Mouse (Mus musculus) liver, embryonic 13.5 days (tissue): ENCODE results near the gene Prep. TPM values are rescaled to one million over a fixed set of nuclear protein-coding genes. Genes with fewer than 3 reads are reported as not detected.
"Not testable (repeated sequence)": the region's sequence is repeated elsewhere in the genome, so short reads cannot be mapped to it uniquely, and the experiment has no call there.

Experiments used
- ATAC-seq: fragments of 200-750 bp; cut with Nextera tagmentation; 2 replicates; pipeline ENCODE4 v1.8.0; 2017; ENCODE audit warnings: low read depth, mild to moderate bottlenecking, moderate number of reproducible peaks, moderate library complexity
- DNase-seq: peaks from one replicate; pipeline ENCODE4 v3.0.0; 2022
- H3K27ac ChIP-seq: fragments of 300-500 bp; sonication (generic); 2 replicates; pipeline ENCODE4 v1.5.1; 2015; ENCODE audit warnings: moderate library complexity, mild to moderate bottlenecking, inconsistent platforms
- H3K27me3 ChIP-seq: fragments of 300-500 bp; sonication (generic); 2 replicates; pipeline ENCODE4 v1.6.1; 2015; ENCODE audit warnings: mild to moderate bottlenecking, inconsistent platforms
- H3K36me3 ChIP-seq: fragments of 300-500 bp; sonication (generic); 2 replicates; pipeline ENCODE4 v1.6.1; 2015; ENCODE audit warnings: mild to moderate bottlenecking, inconsistent platforms
- H3K4me1 ChIP-seq: fragments of 300-500 bp; sonication (generic); replicated peaks from 2 replicates; pipeline ENCODE4 v1.6.1; 2015; ENCODE audit warnings: inconsistent platforms
- H3K4me2 ChIP-seq: fragments of 300-500 bp; sonication (generic); 2 replicates; pipeline ENCODE4 v1.6.1; 2015; ENCODE audit warnings: inconsistent platforms, mild to moderate bottlenecking, moderate library complexity
- H3K4me3 ChIP-seq: fragments of 300-500 bp; sonication (generic); replicated peaks from 2 replicates; pipeline ENCODE4 v1.5.1; 2015; ENCODE audit warnings: mild to moderate bottlenecking, inconsistent platforms
- H3K9ac ChIP-seq: fragments of 300-500 bp; sonication (generic); 2 replicates; pipeline ENCODE4 v1.6.1; 2015; ENCODE audit warnings: mild to moderate bottlenecking, inconsistent platforms
- H3K9me3 ChIP-seq: fragments of 300-500 bp; sonication (generic); replicated peaks from 2 replicates; pipeline ENCODE4 v1.6.1; 2016; ENCODE audit warnings: inconsistent platforms
- WGBS: fragments of 180-500 bp; shearing (Covaris S2); methylation state at CpG from one replicate; pipeline ENCODE4 v1.1.7; 2015; ENCODE audit not compliant: insufficient replicate concordance; 5-methylcytosine and 5-hydroxymethylcytosine counted together
- polyA plus RNA-seq: library from polyadenylated mRNA; unstranded; fragments of >200 nt; fragmentation: Nextera tagmentation; extraction: Ambion mirVana; gene quantifications from 2 replicates; pipeline ENCODE4 v1.2.1, GENCODE M21; 2015

The Prep gene
- polyA plus RNA-seq, 1 experiment from 2014 or later = 11.8 TPM

DNA sequence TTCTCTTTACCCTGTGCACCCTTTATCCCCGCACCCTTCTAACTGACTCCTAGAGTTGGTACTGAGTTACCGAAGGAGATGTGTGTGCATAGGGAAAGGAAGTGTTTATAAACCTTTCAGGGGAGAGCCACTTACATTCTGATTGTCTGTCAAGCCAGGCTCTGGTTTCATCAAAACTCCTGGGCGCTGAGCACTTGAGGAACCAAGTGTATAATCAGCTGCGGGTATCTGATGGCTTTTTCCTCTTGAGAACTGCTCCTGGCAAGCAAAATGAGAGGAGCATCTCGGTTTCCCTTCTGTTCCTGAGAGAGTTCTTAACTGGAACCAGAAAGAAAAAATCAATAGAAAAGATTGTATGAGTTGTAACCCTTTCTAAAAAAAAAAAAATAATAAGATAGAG is 10.3 kb downstream of the Prep start:
- no peak overlapping the region for H3K9ac ChIP-seq
- H3K36me3 ChIP-seq = peaks cover 32% of the 10 kb centered on the region
- no peak for DNase-seq
- 0 out of 2 replicates have a peak, but pooled peaks have one; percentile 41 for ATAC-seq
- no peaks in the 10 kb centered on the region for H3K27me3 ChIP-seq
- peaks cover 45% of the 10 kb centered on the region for H3K4me1 ChIP-seq
- H3K9me3 ChIP-seq = no peaks in the 10 kb centered on the region
- no peak overlapping the region for H3K27ac ChIP-seq
- 0 out of 2 replicates have a peak overlapping the region, but pooled peaks have one; percentile 11 for H3K4me2 ChIP-seq
- WGBS = 37% methylated on average over 5 of the region's 5 CpGs
- H3K4me3 ChIP-seq = no peak overlapping the region

DNA sequence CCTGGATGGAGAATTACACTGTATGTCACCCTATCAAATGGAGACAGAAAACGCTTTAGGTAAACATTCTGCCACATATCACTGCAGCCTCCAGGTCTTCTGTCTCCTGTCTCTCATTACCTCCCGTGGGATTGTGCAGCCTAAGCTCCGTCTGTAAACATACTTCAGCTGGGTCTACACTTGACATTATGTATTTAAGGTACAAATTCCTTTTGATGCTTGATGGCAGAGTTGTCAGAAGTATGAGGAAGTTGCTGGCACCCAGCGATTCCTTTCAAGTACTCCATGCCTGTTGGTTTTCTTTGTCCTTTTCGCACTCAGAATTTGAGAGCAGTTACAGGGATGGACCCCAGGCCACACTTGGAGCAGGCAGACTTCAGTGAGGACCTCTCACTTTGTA is 12.8 kb downstream of the Prep start:
- no peak overlapping the region for H3K27ac ChIP-seq
- DNase-seq = no peak
- H3K9ac ChIP-seq = no peak overlapping the region
- H3K27me3 ChIP-seq = no peaks in the 10 kb centered on the region
- H3K36me3 ChIP-seq = peaks cover 13% of the 10 kb centered on the region; the same call in 1 of the 2 replicates
- no peaks in the 10 kb centered on the region for H3K9me3 ChIP-seq
- H3K4me1 ChIP-seq = peaks cover 55% of the 10 kb centered on the region
- 68% methylated on average over 5 of the region's 5 CpGs for WGBS
- ATAC-seq = no peak
- H3K4me3 ChIP-seq = no peak overlapping the region
- H3K4me2 ChIP-seq = no peak overlapping the region

DNA sequence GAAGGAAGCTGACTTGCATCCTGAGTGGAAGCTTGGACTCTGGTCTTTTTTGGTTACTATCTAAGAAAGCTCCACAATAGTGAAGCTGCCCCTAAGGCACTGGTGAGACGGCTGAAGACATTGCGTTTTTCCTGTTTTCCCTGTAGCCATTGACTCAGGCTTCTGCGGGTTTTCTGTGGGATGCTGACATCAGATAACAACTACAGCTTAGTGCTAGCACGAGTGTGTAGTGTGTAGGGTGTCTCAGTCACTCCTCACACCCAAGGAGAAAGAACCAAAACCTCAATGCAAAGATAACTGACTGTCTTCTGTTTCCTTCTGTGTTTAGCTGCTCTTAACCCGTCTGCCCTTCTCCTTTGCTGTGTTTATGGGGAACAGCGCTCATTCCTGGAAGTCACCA is 13.5 kb downstream of the Prep start:
- DNase-seq (no peak), ATAC-seq (no peak)
- Histone ChIP-seq H3K4me1 (peaks cover 58% of the 10 kb centered on the region), H3K4me3 (no peak overlapping the region), H3K4me2 (no peak overlapping the region), H3K9ac (no peak overlapping the region), H3K9me3 (no peaks in the 10 kb centered on the region), H3K36me3 (peaks cover 13% of the 10 kb centered on the region; the same call in 1 of the 2 replicates), H3K27ac (no peak overlapping the region), H3K27me3 (no peaks in the 10 kb centered on the region)
- WGBS = 22% methylated on average over 6 of the region's 6 CpGs

DNA sequence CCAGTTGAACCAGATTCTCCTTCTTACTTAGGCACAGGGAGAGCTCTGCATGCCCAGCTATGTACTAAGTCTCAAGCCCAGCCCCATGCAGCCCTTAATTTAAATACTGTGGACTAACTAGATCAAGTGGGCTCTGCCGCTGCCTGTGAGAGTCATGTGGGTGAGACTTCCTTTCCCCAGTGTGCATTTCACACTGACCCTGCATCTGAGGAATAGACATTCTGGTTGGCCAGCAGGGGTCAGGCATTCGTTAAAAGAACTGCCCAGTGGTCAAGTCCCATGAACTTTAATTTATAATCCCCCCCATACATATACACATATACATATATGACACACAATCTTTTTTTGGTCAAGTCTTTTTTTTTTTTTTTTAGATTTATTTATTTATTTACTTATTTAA is 15.7 kb downstream of the Prep start:
- Histone ChIP-seq H3K36me3 (0 out of 2 replicates have a peak, but pooled peaks cover 3% of the 10 kb centered on the region), H3K4me3 (no peak overlapping the region), H3K9me3 (no peaks in the 10 kb centered on the region), H3K27me3 (no peaks in the 10 kb centered on the region), H3K9ac (no peak overlapping the region), H3K27ac (no peak overlapping the region; the same call in 1 of the 2 replicates), H3K4me1 (peaks cover 40% of the 10 kb centered on the region), H3K4me2 (no peak overlapping the region)
- 56% methylated on average over 2 of the region's 2 CpGs for WGBS
- ATAC-seq (no peak), DNase-seq (no peak)

DNA sequence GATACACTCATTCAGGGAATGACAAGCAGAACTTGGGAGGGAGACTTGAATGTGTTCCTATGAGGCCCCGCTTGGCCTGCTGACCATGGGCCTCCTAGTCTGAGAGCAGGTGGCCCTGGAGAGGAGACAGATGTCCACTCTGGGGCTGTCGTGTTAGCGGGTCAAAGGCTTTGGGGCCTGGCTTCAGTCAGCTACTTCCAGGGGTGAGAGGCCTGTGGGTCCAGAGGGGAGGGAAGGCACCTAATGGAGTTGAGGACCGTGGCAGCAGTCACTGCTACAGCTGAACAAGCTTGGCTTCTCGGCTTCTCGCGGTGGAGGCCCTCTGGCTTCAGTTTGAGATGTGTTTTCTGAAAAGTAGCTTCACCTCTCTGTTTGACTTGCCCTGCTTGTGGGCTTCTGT is 17.0 kb downstream of the Prep start:
- not testable (repeated sequence) for H3K9ac ChIP-seq, H3K36me3 ChIP-seq, H3K27me3 ChIP-seq, ATAC-seq, H3K9me3 ChIP-seq, H3K4me2 ChIP-seq, H3K27ac ChIP-seq, DNase-seq, H3K4me3 ChIP-seq
- 74% methylated on average over 7 of the region's 7 CpGs for WGBS
- peaks cover 33% of the 10 kb centered on the region for H3K4me1 ChIP-seq

DNA sequence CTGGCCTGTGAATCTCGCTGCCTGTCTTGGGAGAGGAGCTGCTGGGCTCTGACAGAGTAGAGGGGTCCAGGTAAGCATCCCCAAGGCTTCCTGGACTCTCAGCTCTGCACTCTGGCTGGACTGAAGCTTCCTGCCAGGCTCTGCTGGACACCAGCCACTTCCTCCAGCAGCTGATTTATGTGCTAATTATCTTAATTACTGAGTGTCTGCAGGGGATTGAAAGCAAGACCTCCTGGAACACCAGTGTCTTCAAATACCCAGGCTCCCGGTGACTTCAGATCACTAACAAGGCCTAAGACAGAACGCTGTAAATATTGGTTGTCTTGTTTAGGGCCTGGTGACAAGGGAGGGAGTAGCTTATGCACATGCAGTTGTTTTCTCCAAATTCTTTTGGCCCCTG is 17.5 kb downstream of the Prep start:
- 69% methylated on average over 3 of the region's 3 CpGs for WGBS
- ATAC-seq = no peak
- Histone ChIP-seq H3K4me3 (no peak overlapping the region), H3K9ac (no peak overlapping the region), H3K9me3 (no peaks in the 10 kb centered on the region), H3K27me3 (no peaks in the 10 kb centered on the region), H3K36me3 (0 out of 2 replicates have a peak, but pooled peaks cover 3% of the 10 kb centered on the region), H3K4me1 (peaks cover 33% of the 10 kb centered on the region), H3K4me2 (no peak overlapping the region), H3K27ac (no peak overlapping the region)
- DNase-seq = no peak

DNA sequence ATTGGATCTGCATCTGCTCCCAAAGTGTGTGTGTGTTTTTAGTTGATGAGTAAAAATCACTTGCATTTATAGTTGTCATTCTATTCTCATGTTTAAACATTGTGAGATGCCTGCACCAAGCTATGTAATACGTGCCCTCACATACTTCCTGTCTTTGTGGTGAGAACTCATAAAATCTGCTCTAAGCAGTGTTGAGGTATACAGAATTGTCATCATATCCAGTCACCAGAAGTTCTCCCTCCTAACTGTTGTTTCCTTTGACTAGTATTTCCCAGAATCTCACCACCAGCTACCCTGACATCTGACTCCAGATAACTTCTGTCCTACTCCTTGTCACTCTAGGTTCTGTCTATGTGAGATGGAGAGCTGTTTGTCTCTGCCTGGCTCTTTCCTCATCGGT is 18.3 kb downstream of the Prep start:
- WGBS = 47% methylated on average over 2 of the region's 2 CpGs
- H3K4me2 ChIP-seq = no peak overlapping the region
- peaks cover 28% of the 10 kb centered on the region for H3K4me1 ChIP-seq

DNA sequence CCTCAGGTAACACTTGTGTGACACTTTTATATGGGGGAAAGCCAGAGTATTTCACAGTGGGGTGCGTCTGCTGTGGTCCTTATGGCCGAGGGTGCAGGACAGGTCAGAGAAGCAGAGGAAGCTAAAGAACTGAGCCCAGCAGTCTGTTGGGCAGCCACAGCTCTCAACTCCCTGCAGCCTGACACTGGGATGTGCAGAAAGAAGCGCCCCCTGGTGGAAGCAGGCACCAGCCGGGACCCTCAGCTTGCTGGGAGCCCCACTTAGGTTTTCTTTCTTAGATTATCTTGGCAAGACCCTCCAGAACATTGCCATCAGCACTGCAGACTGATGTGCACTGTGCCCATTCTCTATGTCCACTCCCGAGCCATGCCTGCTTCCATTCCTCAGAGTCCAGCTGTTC is 19.6 kb downstream of the Prep start:
- peaks cover 21% of the 10 kb centered on the region for H3K4me1 ChIP-seq
- H3K27me3 ChIP-seq = no peaks in the 10 kb centered on the region
- no peak overlapping the region for H3K4me2 ChIP-seq
- WGBS = 36% methylated on average over 5 of the region's 5 CpGs
- ATAC-seq = no peak
- H3K9me3 ChIP-seq = no peaks in the 10 kb centered on the region
- no peak overlapping the region for H3K4me3 ChIP-seq
- no peak overlapping the region for H3K9ac ChIP-seq
- H3K36me3 ChIP-seq = peaks cover 9% of the 10 kb centered on the region; the same call in 1 of the 2 replicates
- no peak overlapping the region for H3K27ac ChIP-seq
- DNase-seq = no peak

More for the DNA sequence above, 18.3 kb downstream of the Prep start:
- no peak overlapping the region for H3K4me3 ChIP-seq
- ATAC-seq = no peak
- DNase-seq = no peak
- H3K9me3 ChIP-seq = no peaks in the 10 kb centered on the region
- no peak overlapping the region for H3K27ac ChIP-seq
- 0 out of 2 replicates have a peak, but pooled peaks cover 3% of the 10 kb centered on the region for H3K36me3 ChIP-seq
- H3K27me3 ChIP-seq = no peaks in the 10 kb centered on the region
- no peak overlapping the region for H3K9ac ChIP-seq

DNA sequence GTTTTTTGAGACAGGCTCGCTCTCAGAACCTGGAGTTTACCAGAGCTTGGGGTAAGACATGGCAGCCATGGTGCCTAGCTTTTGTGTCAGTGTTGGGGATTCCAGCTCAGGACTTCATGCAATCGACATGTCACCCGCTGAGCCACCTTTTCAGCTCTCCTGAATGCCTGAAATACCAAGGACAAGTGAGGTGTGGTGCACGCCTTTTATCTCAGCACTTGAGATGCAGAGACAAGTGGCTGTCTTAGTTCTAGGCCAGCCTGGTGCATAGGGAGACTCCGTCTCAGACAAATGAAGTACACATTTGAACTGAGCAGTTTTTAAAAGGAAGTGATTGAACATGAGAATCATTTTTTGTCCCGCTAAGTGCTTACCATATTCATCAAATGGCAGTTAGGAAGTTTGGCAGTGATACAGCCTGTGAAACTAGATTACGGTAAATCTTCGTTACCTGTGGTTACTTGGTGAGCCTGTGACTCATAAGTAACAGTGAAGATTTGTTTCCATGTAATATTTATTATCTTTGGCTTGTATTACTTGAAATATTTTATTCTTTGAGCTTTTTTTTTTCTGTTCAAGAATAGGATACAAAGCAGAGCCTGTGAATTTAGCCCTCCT is 24.6 kb downstream of the Prep start:
- Histone ChIP-seq H3K27me3 (no peaks in the 10 kb centered on the region), H3K4me2 (no peak overlapping the region), H3K36me3 (peaks cover 47% of the 10 kb centered on the region), H3K9ac (no peak overlapping the region), H3K27ac (no peak overlapping the region), H3K9me3 (no peaks in the 10 kb centered on the region), H3K4me1 (no peaks in the 10 kb centered on the region; the same call in 1 of the 2 replicates), H3K4me3 (no peak overlapping the region)
- no peak for DNase-seq
- ATAC-seq = no peak
- WGBS = 78% methylated on average over 8 of the region's 8 CpGs

DNA sequence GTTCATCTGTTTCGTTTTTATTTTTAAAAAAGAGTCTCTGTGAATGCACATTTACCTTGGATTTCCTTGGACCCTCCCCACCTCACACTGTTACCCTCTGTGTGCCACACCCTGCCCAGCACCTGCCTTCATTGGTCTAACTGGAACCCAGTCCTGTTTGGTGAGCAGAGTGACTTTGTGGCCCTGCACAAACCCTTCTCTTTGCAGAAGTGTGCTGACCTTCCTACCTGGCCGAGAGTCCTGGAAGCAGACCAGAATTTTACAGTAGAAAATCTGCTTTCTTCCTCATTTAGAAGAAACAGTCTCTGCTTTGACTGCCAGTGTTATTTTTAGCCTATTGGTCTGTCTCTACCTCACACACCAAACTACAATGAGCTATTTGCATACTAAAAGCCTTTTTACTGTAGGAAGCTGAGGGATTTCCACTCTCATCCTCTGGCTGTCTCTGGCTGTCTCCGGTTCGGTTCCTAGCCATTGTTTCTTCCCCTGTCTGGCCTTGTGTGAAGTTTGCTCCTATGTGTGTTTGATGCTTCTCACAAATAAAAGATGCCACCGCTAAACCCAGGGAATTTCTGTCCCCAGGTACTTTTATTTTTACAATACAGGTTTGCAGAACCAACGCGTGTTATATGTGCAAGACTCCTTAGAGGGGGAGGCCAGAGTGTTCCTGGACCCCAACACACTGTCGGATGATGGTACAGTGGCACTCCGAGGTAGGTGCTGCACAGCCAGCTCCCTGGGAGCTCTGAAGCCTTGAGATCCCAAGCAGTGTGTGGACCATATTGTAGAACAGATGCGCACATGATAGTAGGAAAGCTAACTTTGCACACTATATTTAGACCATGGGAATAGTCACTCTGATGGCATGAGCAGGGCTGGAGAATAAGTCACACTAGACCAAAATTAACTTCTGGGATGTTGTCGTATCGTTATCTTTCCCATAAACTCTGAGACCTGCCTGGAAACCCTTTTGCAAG is 25.4 kb downstream of the Prep start:
- Histone ChIP-seq H3K36me3 (peaks cover 49% of the 10 kb centered on the region), H3K4me1 (no peaks in the 10 kb centered on the region), H3K9ac (no peak overlapping the region), H3K9me3 (no peaks in the 10 kb centered on the region), H3K27me3 (no peaks in the 10 kb centered on the region), H3K4me3 (no peak overlapping the region), H3K4me2 (no peak overlapping the region), H3K27ac (no peak overlapping the region)
- DNase-seq (no peak), ATAC-seq (no peak)
- 78% methylated on average over 12 of the region's 12 CpGs for WGBS

DNA sequence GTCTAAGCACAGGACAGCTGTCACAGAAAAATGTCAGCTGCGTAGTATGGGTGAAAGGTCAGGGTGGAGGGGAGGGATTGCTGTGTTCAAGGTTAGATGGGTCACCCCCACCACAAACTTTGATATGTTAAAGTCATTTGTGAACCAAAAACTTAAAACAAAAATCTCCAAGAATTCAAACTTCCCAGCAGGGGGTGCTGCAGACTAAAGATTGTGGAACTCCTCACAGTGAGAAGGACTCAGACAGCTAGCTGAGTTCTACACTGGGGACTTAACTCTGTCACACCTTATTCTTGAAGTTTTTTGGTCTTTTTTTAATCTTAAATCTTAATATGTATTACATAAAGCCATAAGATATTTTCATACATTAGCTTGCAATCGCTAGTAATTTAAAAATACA is 31.7 kb downstream of the Prep start:
- no peak for DNase-seq
- H3K36me3 ChIP-seq = peaks cover 57% of the 10 kb centered on the region

More for the DNA sequence above, 31.7 kb downstream of the Prep start:
- ATAC-seq = no peak
- Histone ChIP-seq H3K9ac (no peak overlapping the region), H3K9me3 (no peaks in the 10 kb centered on the region), H3K27ac (no peak overlapping the region), H3K27me3 (no peaks in the 10 kb centered on the region), H3K4me3 (no peak overlapping the region), H3K4me2 (no peak overlapping the region), H3K4me1 (peaks cover 5% of the 10 kb centered on the region)
- WGBS = 83% methylated on average over 2 of the region's 2 CpGs
